Mouse (Mus musculus): ENCODE data around the gene Cpt2.

Cpt2 gene

GRCm38 (mm10) chr4:107921152-107921695, 2.2 kb downstream of the Cpt2 start:
- CTCF ChIA-PET = no interaction called here

GRCm38 (mm10) chr4:107920336-107920735, 3.1 kb downstream of the Cpt2 start:
- CTCF ChIA-PET = no interaction called here

- CTCF ChIA-PET = no interaction called here
These were observed 13.4 kb downstream of the Cpt2 start for GRCm38 (mm10) chr4:107910020-107910419.

DNA sequence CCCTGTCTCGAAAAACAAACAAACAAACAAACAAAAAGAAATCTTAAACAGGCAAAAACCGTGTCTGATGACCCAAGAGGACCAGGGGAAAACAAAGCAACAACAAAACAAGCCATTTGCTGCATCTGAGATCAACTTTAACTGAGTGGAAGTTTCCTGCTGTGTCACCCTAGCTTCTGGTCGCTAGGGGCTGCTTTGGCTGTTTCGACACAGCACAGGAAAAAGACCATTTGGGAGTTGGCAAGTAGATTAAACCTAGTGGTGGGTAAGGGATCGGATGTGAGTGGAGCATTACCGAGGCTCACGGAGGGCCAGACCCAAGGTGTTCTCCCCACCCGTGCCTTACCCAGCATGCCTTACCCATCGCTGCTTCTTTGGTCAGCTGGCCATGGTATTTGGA, 16.8 kb downstream of the Cpt2 start:
- CTCF ChIA-PET = interaction anchor here (0.6 kb wide), 1 partner anchor 1091 kb away, joined by 4 read pairs; no protein-coding TSS in a partner anchor

DNA sequence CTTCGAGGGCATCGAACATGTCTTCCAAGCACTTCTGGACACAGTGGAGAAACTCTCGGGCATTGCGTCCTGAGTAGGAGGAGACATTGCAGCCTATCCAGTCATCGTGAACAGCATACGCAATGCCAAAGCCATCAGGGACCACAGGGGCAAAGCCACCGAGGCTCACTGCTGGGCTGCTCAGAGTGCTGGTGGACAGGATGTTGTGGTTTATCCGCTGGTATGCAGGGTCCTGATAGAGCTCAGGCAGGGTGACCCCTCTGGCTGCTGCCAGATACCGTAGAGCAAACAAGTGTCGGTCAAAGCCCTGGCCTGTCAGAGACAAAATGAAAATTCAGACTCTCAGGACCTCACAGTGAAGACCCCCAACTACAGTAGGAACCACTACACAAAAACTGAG, 19.2 kb downstream of the Cpt2 start:
- CTCF ChIA-PET = no interaction called here

DNA sequence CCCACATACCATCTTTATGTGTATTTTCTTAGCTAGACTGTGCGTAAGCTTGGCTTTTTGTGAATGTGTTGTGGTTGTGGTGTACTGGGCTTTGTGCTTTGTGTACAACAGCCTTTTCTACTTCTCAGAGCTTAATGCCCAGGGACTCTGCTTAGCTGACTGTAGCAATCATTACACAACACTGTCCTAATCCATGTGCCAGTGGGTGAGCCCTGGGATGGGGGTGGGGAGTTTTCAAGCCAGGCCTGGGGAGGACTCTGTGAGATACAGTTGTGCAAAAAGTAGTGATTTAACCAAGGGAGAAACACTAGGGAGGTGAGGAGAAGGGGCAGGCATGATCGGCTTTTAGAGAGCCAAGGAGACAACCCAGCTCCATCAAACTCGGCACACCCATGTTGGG, 23.2 kb downstream of the Cpt2 start:
- CTCF ChIA-PET = no interaction called here

- CTCF ChIA-PET = no interaction called here
These were observed 24.0 kb downstream of the Cpt2 start for GRCm38 (mm10) chr4:107899211-107899927.

DNA sequence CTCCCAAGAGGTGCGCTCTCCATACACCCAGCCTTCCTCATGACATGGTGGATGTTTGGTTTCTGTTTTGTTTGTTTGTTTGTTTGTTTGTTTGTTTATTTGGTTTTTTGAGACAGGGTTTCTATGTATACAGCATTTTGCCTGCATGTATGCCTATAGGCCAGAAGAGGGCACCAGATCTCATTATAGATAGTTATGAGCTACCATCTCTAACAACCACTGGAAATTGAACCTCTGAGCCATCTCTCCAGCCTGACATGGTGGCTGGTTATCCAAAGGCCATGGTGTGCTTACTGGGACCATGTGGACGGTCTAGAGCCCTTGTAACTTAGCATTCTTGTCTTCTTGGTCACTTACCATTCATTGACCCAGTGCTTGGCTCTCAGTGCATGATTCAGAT, 30.7 kb downstream of the Cpt2 start:
- CTCF ChIA-PET = no interaction called here

DNA sequence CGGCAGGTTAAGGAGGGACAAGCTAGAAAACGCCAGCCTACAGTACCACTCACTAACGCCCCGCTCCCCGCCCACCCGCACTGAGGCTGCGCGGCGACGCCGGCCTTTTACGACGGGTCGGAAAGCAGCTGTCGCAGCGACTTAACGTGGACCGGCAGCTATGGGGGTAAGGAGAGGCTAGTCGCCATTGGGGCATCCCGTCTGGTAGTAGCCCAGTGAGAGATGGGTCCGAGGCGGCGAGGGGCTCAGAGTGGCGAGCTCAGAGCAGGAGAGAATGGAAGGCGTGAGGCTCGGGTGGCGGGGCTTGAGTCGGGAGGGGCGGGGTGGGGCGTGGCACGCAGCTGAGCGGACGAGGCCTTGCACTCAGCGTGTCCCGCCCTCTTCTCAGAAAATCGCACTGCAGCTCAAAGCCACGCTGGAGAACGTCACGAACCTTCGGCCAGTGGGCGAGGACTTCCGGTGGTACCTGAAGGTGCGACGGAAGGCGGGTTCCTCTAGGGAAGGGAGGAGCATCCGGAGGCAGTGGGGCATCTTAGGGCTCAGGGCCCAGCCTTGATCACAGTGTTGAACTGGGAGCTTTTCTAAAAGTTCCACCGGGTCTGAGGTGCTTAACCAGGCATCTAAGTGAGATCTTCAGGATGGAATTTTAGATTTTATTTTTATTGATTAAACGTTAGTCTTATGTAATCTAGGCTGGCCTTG, 33.5 kb downstream of the Cpt2 start, which contains the start of gene 0610037L13Rik:
Gene 0610037L13Rik, plus strand, starts transcription at position 83 of the 702 bp plus-strand sequence.
- CTCF ChIA-PET = interaction anchor here (0.5 kb wide), 1 partner anchor 191 kb away, joined by 4 read pairs; no protein-coding TSS in a partner anchor

DNA sequence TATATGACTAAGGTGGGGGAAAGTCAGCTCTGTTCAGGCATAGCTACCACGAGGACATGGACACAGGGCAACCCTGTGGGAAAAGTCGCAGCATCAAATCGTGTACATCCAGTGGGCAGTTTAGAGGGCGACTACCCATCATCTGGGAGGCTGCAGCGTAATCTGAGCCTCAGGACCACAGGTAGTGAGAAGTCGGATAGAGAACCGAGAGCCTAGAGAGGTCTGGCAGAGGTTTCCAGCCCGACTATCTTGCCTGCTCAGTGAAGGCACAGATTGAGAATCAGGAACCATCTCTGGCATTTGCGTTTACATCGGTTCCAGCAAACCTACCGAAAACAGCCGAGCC, 34.1 kb downstream of the Cpt2 start:
- CTCF ChIA-PET = no interaction called here

DNA sequence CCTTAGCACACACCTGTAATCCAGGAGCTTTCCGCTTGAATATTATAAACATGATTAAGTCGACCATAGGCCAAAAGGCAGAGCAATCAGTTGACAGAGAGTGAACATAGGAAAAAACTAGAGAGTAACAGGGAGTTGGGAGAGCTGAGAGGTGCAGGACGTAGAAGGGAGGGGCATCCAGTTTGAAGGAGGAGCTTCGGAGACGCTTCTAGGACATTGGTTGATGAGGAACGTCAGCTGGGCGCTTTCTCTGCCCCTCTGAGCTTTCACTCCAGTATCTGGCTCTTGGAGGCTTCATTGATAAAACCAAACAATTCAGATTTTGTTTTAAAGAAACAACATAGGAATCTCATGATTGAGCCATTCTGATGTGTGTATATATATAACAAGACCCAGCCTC, 37.0 kb downstream of the Cpt2 start:
- CTCF ChIA-PET = no interaction called here

DNA sequence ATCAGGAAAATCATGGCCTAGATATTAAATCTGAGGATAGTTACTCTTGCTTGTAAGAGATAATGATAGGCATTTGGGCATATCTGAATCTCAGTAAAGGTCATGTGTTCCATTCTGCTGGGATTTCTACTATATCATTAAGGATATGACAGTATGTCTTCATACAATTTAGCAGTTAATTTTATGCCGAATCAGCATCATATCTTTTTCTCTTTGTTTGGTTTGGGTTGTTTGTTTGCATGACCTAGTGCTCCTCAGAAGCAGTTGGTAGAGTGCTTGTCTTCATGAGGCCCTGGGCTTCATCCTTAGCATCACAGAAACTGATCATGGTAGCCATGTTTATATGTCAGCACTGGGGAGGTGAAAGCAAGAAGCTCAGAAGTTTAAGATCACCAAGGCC, 41.8 kb downstream of the Cpt2 start:
- CTCF ChIA-PET = no interaction called here

GRCm38 (mm10) chr4:107879254-107880050, 44.0 kb downstream of the Cpt2 start, which contains the start of gene Magoh:
TSS of gene Magoh (plus strand) at chr4:107879755.
- CTCF ChIA-PET = no interaction called here

DNA sequence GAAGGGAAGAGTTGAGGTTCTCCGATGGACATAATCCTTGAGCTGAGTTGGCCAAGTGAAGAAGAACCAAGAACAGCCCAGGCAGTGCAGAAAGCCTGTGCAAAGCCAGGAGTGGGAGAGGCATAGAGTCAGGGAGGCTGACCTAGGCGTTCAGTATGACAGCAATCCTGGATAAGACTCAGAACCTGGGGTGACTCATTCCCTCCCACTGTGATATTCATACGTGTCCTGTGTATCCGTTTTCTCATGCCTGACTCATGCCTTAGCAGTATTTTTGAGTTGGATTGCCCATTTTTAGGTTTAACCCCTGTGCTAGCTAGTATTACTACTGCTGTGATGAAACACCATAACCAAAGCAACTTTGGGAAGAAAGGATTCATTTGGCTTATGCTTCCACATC, 58.5 kb downstream of the Cpt2 start:
- CTCF ChIA-PET = no interaction called here

- CTCF ChIA-PET = no interaction called here
These were observed 64.4 kb downstream of the Cpt2 start for GRCm38 (mm10) chr4:107858995-107859394.

- CTCF ChIA-PET = interaction anchor here (0.9 kb wide), 1 partner anchor 10 kb away, joined by 3 read pairs; no protein-coding TSS in a partner anchor
These were observed 66.3 kb downstream of the Cpt2 start for GRCm38 (mm10) chr4:107856958-107857686.
